Mouse (Mus musculus): Measurements from ENCODE around the gene Fgfr3. TPM values are rescaled to one million over a fixed set of nuclear protein-coding genes. Genes with fewer than 3 reads are reported as not detected.

Fgfr3 gene
- polyA plus RNA-seq (2012; rRNA removed): 54.5 and 60.8 TPM in 2 replicates

DNA sequence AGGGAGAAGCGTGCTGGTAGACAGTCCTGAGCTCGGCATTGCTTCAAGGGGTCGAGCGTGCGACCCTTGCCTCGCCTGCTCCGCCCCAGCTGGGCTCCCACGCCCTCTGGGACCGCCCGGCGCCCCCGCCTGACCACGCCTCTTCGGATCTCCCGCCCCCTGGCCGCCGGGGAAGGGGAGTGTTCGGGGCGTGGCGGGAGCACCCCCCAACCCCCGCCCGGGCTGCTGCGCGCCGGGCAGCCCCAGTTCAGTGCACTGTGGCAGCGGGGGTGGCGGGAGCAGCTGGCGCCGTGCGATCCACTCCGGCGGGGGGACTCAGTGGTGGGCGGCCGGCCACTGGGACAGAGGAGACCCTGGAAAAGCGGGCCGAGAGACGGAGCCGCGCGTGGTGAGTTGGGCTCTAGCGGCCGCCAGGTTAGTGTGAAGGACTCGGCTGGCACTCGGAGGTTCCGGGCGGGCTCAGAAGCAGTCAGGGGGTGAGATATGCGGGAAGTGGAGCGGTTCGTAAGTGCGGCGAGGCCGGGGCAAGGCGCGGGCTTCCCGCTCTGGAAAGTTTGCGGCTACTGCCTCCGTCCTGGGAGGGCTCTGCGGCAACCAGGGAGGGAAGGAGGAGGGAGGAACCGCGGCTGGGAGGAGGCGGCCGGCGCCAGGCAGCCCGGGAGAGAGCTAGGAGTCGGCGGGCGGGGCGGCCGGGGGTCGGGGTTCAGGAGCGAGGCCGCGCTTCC, at the start of gene Fgfr3:
TSS of gene Fgfr3 (plus strand) at position 134 of the 725 bp plus-strand sequence.

DNA sequence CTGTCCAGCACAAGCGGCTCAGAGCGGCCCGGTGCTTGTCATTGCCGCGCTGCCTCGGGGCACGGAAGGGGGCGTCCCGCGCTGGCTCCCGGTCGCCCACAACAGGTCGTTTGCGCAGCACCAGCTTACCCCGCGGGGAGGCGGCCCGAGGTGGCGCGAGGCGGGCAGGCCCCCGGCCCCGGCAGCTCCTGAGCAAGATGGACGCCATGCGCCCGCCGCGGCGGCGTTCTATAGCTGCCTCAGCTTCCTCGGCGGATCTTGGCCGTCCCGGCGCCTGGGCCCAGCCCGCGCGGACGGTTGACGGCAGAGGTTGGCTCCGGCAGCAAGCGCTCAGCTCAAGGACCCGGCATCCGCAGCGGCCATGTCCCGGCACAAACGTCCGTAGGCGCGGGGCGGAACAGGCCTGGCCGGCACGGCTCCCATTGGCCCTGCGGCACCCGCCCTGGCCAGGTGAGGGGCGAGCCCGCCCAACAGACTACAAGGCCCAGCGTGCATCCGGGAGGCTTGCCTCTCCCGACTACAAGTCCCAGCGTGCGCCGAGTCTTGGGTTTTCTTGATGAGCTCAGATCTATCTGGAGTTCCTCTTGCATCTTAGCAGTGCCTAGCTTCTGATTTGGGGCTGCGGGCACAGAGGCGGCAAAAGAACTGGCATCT, 61.0 kb downstream of the Fgfr3 start, which contains the start of gene Letm1:
TSS of gene Letm1 (minus strand) at position 473 of the 654 bp plus-strand sequence.

Other genes starting within 250 kb of the Fgfr3 start
- gene Fam53a, start 92.0 kb upstream of the Fgfr3 start, polyA plus RNA-seq (2012; rRNA removed): 13.9 and 14.2 TPM in 2 replicates
- gene Gm9903, start 91.7 kb upstream of the Fgfr3 start, polyA plus RNA-seq (2012; rRNA removed): 0.62 and 0.64 TPM in 2 replicates
- gene Slbp, start 69.1 kb upstream of the Fgfr3 start, polyA plus RNA-seq (2012; rRNA removed): 55.8 and 58.5 TPM in 2 replicates
- gene Tacc3, start 63.5 kb upstream of the Fgfr3 start, polyA plus RNA-seq (2012; rRNA removed): 17.2 and 20.2 TPM in 2 replicates
- gene Tmem129, start 63.3 kb upstream of the Fgfr3 start, polyA plus RNA-seq (2012; rRNA removed): 27.9 and 29.1 TPM in 2 replicates
- gene Letm1, start 61.1 kb downstream of the Fgfr3 start, polyA plus RNA-seq (2012; rRNA removed): 43.5 and 47.8 TPM in 2 replicates
- gene Nsd2, start 99.1 kb downstream of the Fgfr3 start, polyA plus RNA-seq (2012; rRNA removed): 104 TPM in 2 replicates
- 39.1 and 41.6 TPM in 2 replicates for gene Nelfa, start 214.7 kb downstream of the Fgfr3 start, polyA plus RNA-seq (2012; rRNA removed)